Mouse (Mus musculus): ENCODE measurements around the gene Tmem128. TPM values are rescaled to one million over a fixed set of nuclear protein-coding genes. Genes with fewer than 3 reads are reported as not detected.

Gene Tmem128
- polyA plus RNA-seq, 1 experiment, result 40.2 TPM

GRCm38 (mm10) chr5:38277936-38278600, 18.1 kb downstream of the Tmem128 start:
- DNase-seq (ENCODE audit: low read depth), result no peak

- DNase-seq (ENCODE audit: low read depth), result no peak
Measured at GRCm38 (mm10) chr5:38280075-38280474, 20.1 kb downstream of the Tmem128 start.

DNA sequence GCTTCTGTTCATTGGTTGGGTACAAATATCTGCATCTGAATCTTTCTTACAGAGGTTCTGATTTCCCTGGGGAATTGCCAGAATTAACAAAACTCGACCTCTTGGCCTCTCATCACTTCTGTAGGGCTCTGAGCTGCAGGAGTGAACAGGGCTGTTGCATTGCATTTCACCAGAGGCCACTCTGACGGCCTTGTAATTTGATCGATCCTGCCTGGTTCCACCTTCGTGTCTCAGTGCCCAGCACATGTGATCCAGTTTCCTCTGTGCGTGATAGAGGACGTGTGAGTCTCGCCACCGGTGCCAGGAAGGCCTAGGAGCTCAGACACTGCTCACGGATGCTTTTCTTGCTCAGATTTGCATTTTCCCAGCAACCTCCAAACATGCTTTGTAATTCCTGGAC, 25.7 kb downstream of the Tmem128 start:
- DNase-seq (ENCODE audit: low read depth), result no peak

DNA sequence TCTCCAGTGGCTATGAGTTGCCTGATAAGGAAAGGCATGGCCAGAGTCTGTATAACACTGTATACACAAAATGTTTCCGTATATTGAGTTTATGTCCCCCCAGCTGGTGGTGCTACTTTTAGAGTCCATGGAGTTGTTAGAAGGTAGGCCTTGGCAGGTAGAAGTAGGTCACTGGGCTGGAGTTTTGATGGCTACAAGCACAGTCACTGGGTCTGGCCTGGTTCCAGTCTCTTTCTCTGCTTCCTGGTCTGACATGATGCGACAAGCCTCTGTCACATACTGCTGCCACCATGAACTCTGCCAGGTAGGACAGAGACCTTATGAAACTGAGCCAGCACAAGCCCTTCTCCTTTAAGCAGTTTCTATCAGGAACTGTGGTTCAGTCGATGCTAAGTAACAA, 28.5 kb downstream of the Tmem128 start:
- DNase-seq (ENCODE audit: low read depth), result no peak

- DNase-seq (ENCODE audit: low read depth), result no peak
Measured at GRCm38 (mm10) chr5:38301761-38302411, 41.9 kb downstream of the Tmem128 start.

GRCm38 (mm10) chr5:38302651-38303050, 42.7 kb downstream of the Tmem128 start:
- no peak for DNase-seq (ENCODE audit: low read depth)

- no peak for DNase-seq (ENCODE audit: low read depth)
Measured at GRCm38 (mm10) chr5:38305241-38305640, 45.3 kb downstream of the Tmem128 start.

DNA sequence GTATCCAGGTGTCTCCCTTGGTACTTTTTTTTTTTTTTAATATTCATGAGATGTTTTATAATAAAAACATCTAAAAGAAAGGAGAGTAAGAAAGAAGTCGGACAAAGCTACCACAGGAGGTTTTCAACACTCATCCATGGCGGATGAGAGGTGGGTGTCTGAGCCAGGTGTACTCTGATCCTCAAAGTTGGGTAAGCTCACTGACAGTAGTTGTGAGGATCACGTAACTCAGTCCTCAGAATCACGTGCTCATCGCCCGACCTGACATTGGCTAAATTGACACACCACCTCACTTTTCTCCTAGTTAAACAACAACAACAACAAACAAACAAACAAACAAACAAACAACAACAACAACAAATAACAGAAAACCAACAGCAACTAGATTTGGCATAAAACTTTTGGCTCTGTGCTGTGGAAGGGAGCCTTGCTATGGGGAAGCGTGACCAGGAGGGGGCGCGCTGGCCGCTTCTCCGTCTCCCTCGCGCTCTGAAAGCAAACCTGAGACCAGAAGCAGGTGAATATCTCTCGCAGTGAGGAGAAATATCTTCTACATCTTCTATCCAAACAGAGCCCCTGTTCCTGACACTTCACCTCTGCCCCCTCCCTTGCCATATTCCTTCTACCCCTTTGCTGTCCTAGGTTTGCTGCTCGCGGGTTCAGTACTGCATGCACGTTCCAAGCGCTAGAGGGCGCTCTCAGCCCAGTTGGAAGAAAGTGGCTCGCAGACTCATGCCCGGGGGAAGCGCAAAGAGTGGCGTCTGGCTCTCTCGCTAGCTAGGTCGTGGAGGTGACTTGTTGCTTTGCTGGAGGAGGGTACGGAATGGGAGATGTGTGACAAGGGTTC, 47.5 kb downstream of the Tmem128 start:
- no peak for DNase-seq (ENCODE audit: low read depth)

- DNase-seq (ENCODE audit: low read depth), result no peak
Measured at GRCm38 (mm10) chr5:38308873-38309272, 48.9 kb downstream of the Tmem128 start.

GRCm38 (mm10) chr5:38309795-38310194, 49.8 kb downstream of the Tmem128 start:
- no peak for DNase-seq (ENCODE audit: low read depth)

Other genes with a start within 250 kb of the Tmem128 start
- 25.0 and 26.9 TPM in 2 replicates for gene Stx18, start 221.4 kb upstream of the Tmem128 start, polyA plus RNA-seq (2012; rRNA removed)
- gene Nsg1, start 100.3 kb upstream of the Tmem128 start, polyA plus RNA-seq (2012; rRNA removed), result 4.6 and 8.3 TPM in 2 replicates
- 9.3 and 11.5 TPM in 2 replicates for gene Zbtb49, start 39.7 kb upstream of the Tmem128 start, polyA plus RNA-seq (2012; rRNA removed)
- gene Lyar, start 39.7 kb upstream of the Tmem128 start, polyA plus RNA-seq (2012; rRNA removed), result 4.6 and 6.2 TPM in 2 replicates
- gene Otop1, start 15.8 kb downstream of the Tmem128 start, polyA plus RNA-seq (2012; rRNA removed), result 0.56 and 5.8 TPM in 2 replicates
- gene Drd5, start 59.2 kb downstream of the Tmem128 start, polyA plus RNA-seq (2012; rRNA removed), result not detected in 2 replicates
- 7.8 and 9.8 TPM in 2 replicates for gene Slc2a9, start 243.0 kb downstream of the Tmem128 start, polyA plus RNA-seq (2012; rRNA removed)

Data from gonadal fat pad, adult 2 months (tissue).